Mouse (Mus musculus): ENCODE measurements around the gene Cbx4.

GRCm38 (mm10) chr11:119112721-119113120 is 26.7 kb upstream of the Cbx4 start:
- TF ChIP-seq CTCF (IDR thresholded peaks at IDR 0.05; ENCODE audit: control insufficient read depth, insufficient read depth, insufficient read length) (no peak), MYOG (IDR thresholded peaks at IDR 0.05; ENCODE audit: control insufficient read depth, extremely low read depth, insufficient read length) (no peak), CEBPB (IDR thresholded peaks at IDR 0.05; ENCODE audit: low read depth) (no peak), MAX (IDR thresholded peaks at IDR 0.05) (no peak), MYOD1 (IDR thresholded peaks at IDR 0.05; ENCODE audit: control insufficient read depth, insufficient read length, low read depth) (no peak), FOSL1 (IDR thresholded peaks at IDR 0.05; ENCODE audit: insufficient read depth, low read length, poor library complexity, severe bottlenecking) (no peak), USF1 (IDR thresholded peaks at IDR 0.05; ENCODE audit: low read depth) (no peak)

All from C2C12 (cell line).